In genomic region chr19:37536426-37536825, GRCm38 (mm10) we compare ENCODE assay signal across 27 mouse cellular contexts. TPM values are rescaled to one million over a fixed set of nuclear protein-coding genes. Genes with fewer than 3 reads are reported as not detected.
DNase-seq lines count a peak whose midpoint lies in the region; ATAC-seq and TF ChIP-seq lines count a peak whose summit lies in the region.
"Had no signal": no experiment of that assay in that cellular context is flagged by ENCODE, and none has a peak within 500 bp of the region (broad histone marks: within the 10 kb centered on the region; RNA-seq: fewer than 3 reads in every experiment).

No protein-coding gene starts in this region.

- 65% methylated on average over 7 of the region's 7 CpGs for WGBS in embryonic facial prominence, embryonic 14.5 days
- WGBS in embryonic facial prominence, embryonic 10.5 days: 86% methylated on average over 7 of the region's 7 CpGs
- 83% methylated on average over 7 of the region's 7 CpGs for WGBS in limb, embryonic 14.5 days
- 91% methylated on average over 7 of the region's 7 CpGs for WGBS in limb, embryonic 10.5 days

- H3K4me2 ChIP-seq in embryonic facial prominence, embryonic 14.5 days (ENCODE audit: low read depth, low read length): no peak overlapping the region
- H3K4me2 ChIP-seq in limb, embryonic 14.5 days (replicated peaks; ENCODE audit: low read depth, low read length, severe bottlenecking): no peak overlapping the region
- H3K4me2 ChIP-seq: embryonic facial prominence, embryonic 13.5 days; hindbrain, embryonic 12.5 days; intestine, embryonic 15.5 days; limb, embryonic 15.5 days; liver, embryonic 13.5 days; midbrain, embryonic 13.5 days had no signal

- no peak for DNase-seq in embryonic facial prominence, embryonic 14.5 days (ENCODE audit: low spot score)
- no peak for DNase-seq in embryonic facial prominence, embryonic 10.5 days (ENCODE audit: low spot score)
- DNase-seq in limb, embryonic 14.5 days (ENCODE audit: low spot score): no peak
- DNase-seq in limb, embryonic 10.5 days (ENCODE audit: low spot score): no peak
- peak; percentile 45 for DNase-seq in adipocyte (ENCODE audit: low spot score)
- DNase-seq in adrenal gland, postnatal 36 days: peak; percentile 31 to 32
- DNase-seq in thymus, postnatal 14 days: no peak
- DNase-seq: B cell, adult 2 months; cerebellum, adult 11-12 months; cerebellum, adult 9-11 months; embryo, embryonic 11 days; gastrocnemius, postnatal 25 days; heart, postnatal 36 days; kidney, adult 2 months; kidney, postnatal 4 days; liver, embryonic 13.5 days; lung, adult 18-20 months; thymus, postnatal 25 days had no signal

- ATAC-seq in embryonic facial prominence, embryonic 14.5 days (ENCODE audit: low read depth): peak; percentile 33; the same call in 1 of the 2 replicates
- ATAC-seq in limb, embryonic 14.5 days (ENCODE audit: low FRiP score, low read depth): peak; percentile 62
- ATAC-seq: forebrain, embryonic 16.5 days; hindbrain, postnatal 0 days; intestine, embryonic 15.5 days; midbrain, embryonic 13.5 days had no signal

- no peaks in the 10 kb centered on the region for H3K36me3 ChIP-seq in embryonic facial prominence, embryonic 14.5 days (ENCODE audit: control insufficient read depth, insufficient read depth, low read length)
- H3K36me3 ChIP-seq in embryonic facial prominence, embryonic 10.5 days (replicated peaks): no peaks in the 10 kb centered on the region
- no peaks in the 10 kb centered on the region for H3K36me3 ChIP-seq in limb, embryonic 14.5 days (ENCODE audit: control insufficient read depth, insufficient read depth, low read length)
- no peaks in the 10 kb centered on the region for H3K36me3 ChIP-seq in limb, embryonic 10.5 days
- H3K36me3 ChIP-seq: embryonic facial prominence, embryonic 13.5 days; hindbrain, embryonic 12.5 days; intestine, embryonic 15.5 days; limb, embryonic 15.5 days; liver, embryonic 13.5 days; midbrain, embryonic 13.5 days had no signal

- TF ChIP-seq POLR2A in limb, embryonic 14.5 days (IDR thresholded peaks at IDR 0.05; ENCODE audit: borderline replicate concordance, extremely low read depth, insufficient read depth, insufficient read length): no peak

- no peaks in the 10 kb centered on the region for H3K4me1 ChIP-seq in embryonic facial prominence, embryonic 14.5 days (ENCODE audit: control insufficient read depth, insufficient read depth, low read length)
- H3K4me1 ChIP-seq in embryonic facial prominence, embryonic 10.5 days: no peaks in the 10 kb centered on the region
- no peaks in the 10 kb centered on the region for H3K4me1 ChIP-seq in limb, embryonic 14.5 days (ENCODE audit: control insufficient read depth, insufficient read depth, low read length)
- no peaks in the 10 kb centered on the region for H3K4me1 ChIP-seq in limb, embryonic 10.5 days
- H3K4me1 ChIP-seq: embryonic facial prominence, embryonic 13.5 days; hindbrain, embryonic 12.5 days; intestine, embryonic 15.5 days; midbrain, embryonic 13.5 days had no signal

- no peaks in the 10 kb centered on the region for H3K9me3 ChIP-seq in embryonic facial prominence, embryonic 14.5 days (ENCODE audit: control insufficient read depth, low read length)
- no peaks in the 10 kb centered on the region for H3K9me3 ChIP-seq in embryonic facial prominence, embryonic 10.5 days
- H3K9me3 ChIP-seq in limb, embryonic 14.5 days (ENCODE audit: control insufficient read depth, low read length): no peaks in the 10 kb centered on the region
- H3K9me3 ChIP-seq in limb, embryonic 10.5 days (replicated peaks): no peaks in the 10 kb centered on the region
- H3K9me3 ChIP-seq: embryonic facial prominence, embryonic 13.5 days; hindbrain, embryonic 12.5 days; intestine, embryonic 15.5 days; limb, embryonic 15.5 days; liver, embryonic 13.5 days; midbrain, embryonic 13.5 days had no signal

- H3K27ac ChIP-seq in embryonic facial prominence, embryonic 14.5 days (replicated peaks; ENCODE audit: low read depth, low read length): no peak overlapping the region
- H3K27ac ChIP-seq in embryonic facial prominence, embryonic 10.5 days (replicated peaks): no peak overlapping the region
- H3K27ac ChIP-seq in limb, embryonic 14.5 days (replicated peaks; ENCODE audit: low read depth, low read length): no peak overlapping the region
- no peak overlapping the region for H3K27ac ChIP-seq in limb, embryonic 10.5 days
- H3K27ac ChIP-seq: embryonic facial prominence, embryonic 13.5 days; hindbrain, embryonic 12.5 days; hindbrain, postnatal 0 days; intestine, embryonic 15.5 days; limb, embryonic 15.5 days; liver, embryonic 13.5 days; macrophage; midbrain, embryonic 13.5 days had no signal

- no peak overlapping the region for H3K9ac ChIP-seq in embryonic facial prominence, embryonic 14.5 days (ENCODE audit: low read depth, low read length)
- no peak overlapping the region for H3K9ac ChIP-seq in limb, embryonic 14.5 days (ENCODE audit: low read depth, low read length, severe bottlenecking)
- H3K9ac ChIP-seq: embryonic facial prominence, embryonic 13.5 days; hindbrain, embryonic 12.5 days; intestine, embryonic 15.5 days; limb, embryonic 15.5 days; liver, embryonic 13.5 days; midbrain, embryonic 13.5 days had no signal

- no peaks in the 10 kb centered on the region for H3K27me3 ChIP-seq in embryonic facial prominence, embryonic 14.5 days (replicated peaks; ENCODE audit: control insufficient read depth, insufficient read depth, low read length)
- H3K27me3 ChIP-seq in embryonic facial prominence, embryonic 10.5 days (replicated peaks; ENCODE audit: low read depth, poor library complexity, severe bottlenecking): no peaks in the 10 kb centered on the region
- no peaks in the 10 kb centered on the region for H3K27me3 ChIP-seq in limb, embryonic 14.5 days (ENCODE audit: control insufficient read depth, insufficient read depth, low read length)
- no peaks in the 10 kb centered on the region for H3K27me3 ChIP-seq in limb, embryonic 10.5 days (ENCODE audit: low read depth, poor library complexity, severe bottlenecking)
- H3K27me3 ChIP-seq: intestine, embryonic 15.5 days; limb, embryonic 15.5 days; liver, embryonic 13.5 days had no signal

- no peak overlapping the region for H3K4me3 ChIP-seq in embryonic facial prominence, embryonic 14.5 days (ENCODE audit: low read depth, low read length)
- H3K4me3 ChIP-seq in embryonic facial prominence, embryonic 10.5 days: no peak overlapping the region
- H3K4me3 ChIP-seq in limb, embryonic 14.5 days (replicated peaks; ENCODE audit: low read length): no peak overlapping the region
- no peak overlapping the region for H3K4me3 ChIP-seq in limb, embryonic 10.5 days
- H3K4me3 ChIP-seq: embryonic facial prominence, embryonic 13.5 days; erythroblast, embryonic 14.5 days; hindbrain, embryonic 12.5 days; intestine, embryonic 15.5 days; limb, embryonic 15.5 days; liver, embryonic 13.5 days; midbrain, embryonic 13.5 days had no signal

RNA-seq across cellular contexts. Expression of gene Exoc6, which starts 13.8 kb away (rescaled TPM):
- 10.7 and 13.0 TPM in 2 replicates for polyA plus RNA-seq in embryonic facial prominence, embryonic 14.5 days (2014; fragmentation: Nextera tagmentation; extraction: Ambion mirVana)
- 7.5 and 8.5 TPM in 2 replicates for polyA plus RNA-seq in embryonic facial prominence, embryonic 10.5 days (2016; fragmentation: Nextera tagmentation; extraction: Ambion mirVana)
- 4.4 and 5.3 TPM in 2 replicates for polyA plus RNA-seq in limb, embryonic 14.5 days (2012; rRNA removed)
- 8.8 and 9.0 TPM in 2 replicates for polyA plus RNA-seq in limb, embryonic 14.5 days (2014; fragmentation: Nextera tagmentation; extraction: Ambion mirVana)
- 7.2 and 7.3 TPM in 2 replicates for polyA plus RNA-seq in limb, embryonic 10.5 days (2016; fragmentation: Nextera tagmentation; extraction: Ambion mirVana)
- total RNA-seq in adrenal gland, postnatal 36 days (2021): 10 to 100 TPM; 16.7 to 24.6 TPM

Comparison
In these comparisons a context has a peak if more than half of its experiments do, and no peak if none do; other contexts are left out.
1. DNase-seq: peak in adipocyte (single experiment) and adrenal gland, postnatal 36 days (2 of 2); none in embryonic facial prominence, embryonic 14.5 days (single experiment), embryonic facial prominence, embryonic 10.5 days (single experiment), limb, embryonic 14.5 days (single experiment), limb, embryonic 10.5 days (single experiment) and thymus, postnatal 14 days (single experiment).